Mouse (Mus musculus) liver, embryonic 14.5 days (tissue): ENCODE data around the gene Pabpn1.

Source experiments
- CTCF ChIP-seq: IDR thresholded peaks from 2 replicates; pipeline ENCODE4 v1.5.1; 2016; ENCODE audit warnings: antibody characterized with exemption, low read depth, control low read depth
- EP300 ChIP-seq: IDR thresholded peaks from 2 replicates; pipeline ENCODE4 v1.6.1; 2016; ENCODE audit warnings: antibody characterized with exemption, low read depth

DNA sequence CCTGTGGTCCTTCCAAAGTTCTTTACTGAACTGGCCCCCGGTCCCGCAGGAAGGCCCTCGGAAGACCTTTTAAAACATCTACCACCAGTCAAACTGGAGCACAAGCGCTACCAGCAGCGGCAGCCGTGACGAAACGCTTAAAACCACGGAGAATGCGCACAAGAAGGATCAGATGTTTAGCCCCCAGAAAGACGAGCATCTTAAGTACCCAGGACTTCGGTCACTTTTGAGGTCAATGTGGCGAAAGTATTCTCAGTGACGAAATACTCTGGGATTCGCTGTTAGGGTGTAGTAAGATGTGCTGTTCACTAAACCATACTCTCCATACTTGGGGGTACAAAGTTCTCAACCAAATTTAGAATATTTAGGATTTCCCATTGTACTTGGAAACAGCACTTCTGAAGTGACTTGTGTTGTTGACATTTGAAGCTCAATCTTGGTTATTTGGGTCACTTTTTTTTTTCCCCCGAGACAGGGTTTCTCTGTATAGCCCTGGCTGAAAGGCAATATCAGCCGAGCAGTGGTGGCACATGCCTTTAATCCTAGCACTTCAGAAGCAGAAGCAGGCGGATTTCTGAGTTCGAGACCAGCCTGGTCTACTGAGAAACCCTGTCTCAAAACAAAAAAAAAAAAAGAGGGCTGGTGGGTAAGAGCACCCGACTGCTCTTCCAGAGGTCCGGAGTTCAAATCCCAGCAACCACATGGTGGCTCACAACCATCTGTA, 27.8 kb upstream of the Pabpn1 start:
- no peak for TF ChIP-seq CTCF
- TF ChIP-seq EP300: no peak
